Mouse (Mus musculus): ENCODE data around the gene Folr2. TPM values are rescaled to one million over a fixed set of nuclear protein-coding genes. Genes with fewer than 3 reads are reported as not detected.

Gene Folr2
- total and polyA plus RNA-seq, 2 experiments from 2014 or later: 2.3 to 2.6 TPM

- H3K27me3 ChIP-seq (ENCODE audit: insufficient read depth, low read length): no peaks in the 10 kb centered on the region
- 91% methylated on average over 16 of the region's 16 CpGs for WGBS
- no peak overlapping the region for H3K9ac ChIP-seq (replicated peaks; ENCODE audit: low read length, poor library complexity, severe bottlenecking)
- no peak for DNase-seq (ENCODE audit: low spot score)
- H3K27ac ChIP-seq (ENCODE audit: low read depth, low read length): no peak overlapping the region
- H3K4me2 ChIP-seq (ENCODE audit: low read depth, low read length, poor library complexity, severe bottlenecking): no peak overlapping the region
- no peaks in the 10 kb centered on the region for H3K9me3 ChIP-seq (ENCODE audit: low read length)
- no peak overlapping the region for H3K4me3 ChIP-seq (ENCODE audit: low read depth, low read length)
- ATAC-seq (ENCODE audit: low FRiP score): no peak
- H3K36me3 ChIP-seq (ENCODE audit: insufficient read depth, low read length): peaks cover 5% of the 10 kb centered on the region; the same call in 1 of the 2 replicates
- 0 out of 2 replicates have a peak, but pooled peaks cover 5% of the 10 kb centered on the region for H3K4me1 ChIP-seq (ENCODE audit: insufficient read depth, low read length)
- TF ChIP-seq CTCF (IDR thresholded peaks at IDR 0.05): no peak
Observed at GRCm38 (mm10) chr7:101900331-101901097, 43.5 kb upstream of the Folr2 start.

GRCm38 (mm10) chr7:101896104-101897066 lies 39.4 kb upstream of the Folr2 start:
- H3K9ac ChIP-seq (replicated peaks; ENCODE audit: low read length, poor library complexity, severe bottlenecking): peak overlapping the region; percentile 56
- no peak for TF ChIP-seq CTCF (IDR thresholded peaks at IDR 0.05)
- DNase-seq (ENCODE audit: low spot score) (peak; percentile 99), ATAC-seq (ENCODE audit: low FRiP score) (peak; percentile 96)
- peaks cover 5% of the 10 kb centered on the region; the same call in 1 of the 2 replicates for H3K36me3 ChIP-seq (ENCODE audit: insufficient read depth, low read length)
- H3K4me1 ChIP-seq (ENCODE audit: insufficient read depth, low read length): 0 out of 2 replicates have a peak, but pooled peaks cover 5% of the 10 kb centered on the region
- peak overlapping the region; percentile 86 for H3K27ac ChIP-seq (ENCODE audit: low read depth, low read length)
- WGBS: under 1% methylated on average over 57 of the region's 57 CpGs
- H3K4me2 ChIP-seq (ENCODE audit: low read depth, low read length, poor library complexity, severe bottlenecking): peak overlapping the region; percentile 54
- no peaks in the 10 kb centered on the region for H3K9me3 ChIP-seq (ENCODE audit: low read length)
- H3K4me3 ChIP-seq (ENCODE audit: low read depth, low read length): peak overlapping the region; percentile 51
- H3K27me3 ChIP-seq (ENCODE audit: insufficient read depth, low read length): no peaks in the 10 kb centered on the region

- no peaks in the 10 kb centered on the region for H3K9me3 ChIP-seq (ENCODE audit: low read length)
- H3K27ac ChIP-seq (ENCODE audit: low read depth, low read length): peak overlapping the region; percentile 86
- H3K4me3 ChIP-seq (ENCODE audit: low read depth, low read length): peak overlapping the region; percentile 51
- peak overlapping the region; percentile 41 for H3K4me2 ChIP-seq (ENCODE audit: low read depth, low read length, poor library complexity, severe bottlenecking)
- peaks cover 5% of the 10 kb centered on the region; the same call in 1 of the 2 replicates for H3K36me3 ChIP-seq (ENCODE audit: insufficient read depth, low read length)
- H3K9ac ChIP-seq (replicated peaks; ENCODE audit: low read length, poor library complexity, severe bottlenecking): peak overlapping the region; percentile 56; the same call in 1 of the 2 replicates
- H3K4me1 ChIP-seq (ENCODE audit: insufficient read depth, low read length): 0 out of 2 replicates have a peak, but pooled peaks cover 5% of the 10 kb centered on the region
- DNase-seq (ENCODE audit: low spot score) (peak; percentile 24), ATAC-seq (ENCODE audit: low FRiP score) (peak; percentile 15)
- peak; percentile 56 for TF ChIP-seq CTCF (IDR thresholded peaks at IDR 0.05)
- WGBS: 41% methylated on average over 9 of the region's 9 CpGs
- no peaks in the 10 kb centered on the region for H3K27me3 ChIP-seq (ENCODE audit: insufficient read depth, low read length)
Observed at GRCm38 (mm10) chr7:101895695-101896094, 38.7 kb upstream of the Folr2 start.

GRCm38 (mm10) chr7:101888460-101888859 lies 31.5 kb upstream of the Folr2 start:
- Histone ChIP-seq H3K9ac (replicated peaks; ENCODE audit: low read length, poor library complexity, severe bottlenecking) (no peak overlapping the region), H3K4me2 (ENCODE audit: low read depth, low read length, poor library complexity, severe bottlenecking) (no peak overlapping the region), H3K4me3 (ENCODE audit: low read depth, low read length) (no peak overlapping the region), H3K27ac (ENCODE audit: low read depth, low read length) (no peak overlapping the region), H3K36me3 (ENCODE audit: insufficient read depth, low read length) (no peaks in the 10 kb centered on the region), H3K4me1 (ENCODE audit: insufficient read depth, low read length) (no peaks in the 10 kb centered on the region), H3K9me3 (ENCODE audit: low read length) (no peaks in the 10 kb centered on the region), H3K27me3 (ENCODE audit: insufficient read depth, low read length) (no peaks in the 10 kb centered on the region)
- ATAC-seq (ENCODE audit: low FRiP score) (no peak), DNase-seq (ENCODE audit: low spot score) (no peak)
- WGBS: 86% methylated on average over 4 of the region's 4 CpGs
- no peak for TF ChIP-seq CTCF (IDR thresholded peaks at IDR 0.05)

- Histone ChIP-seq H3K4me3 (ENCODE audit: low read depth, low read length) (no peak overlapping the region), H3K27ac (ENCODE audit: low read depth, low read length) (no peak overlapping the region), H3K9me3 (ENCODE audit: low read length) (no peaks in the 10 kb centered on the region), H3K9ac (replicated peaks; ENCODE audit: low read length, poor library complexity, severe bottlenecking) (no peak overlapping the region), H3K4me1 (ENCODE audit: insufficient read depth, low read length) (no peaks in the 10 kb centered on the region), H3K4me2 (ENCODE audit: low read depth, low read length, poor library complexity, severe bottlenecking) (no peak overlapping the region), H3K27me3 (ENCODE audit: insufficient read depth, low read length) (no peaks in the 10 kb centered on the region), H3K36me3 (ENCODE audit: insufficient read depth, low read length) (no peaks in the 10 kb centered on the region)
- no peak for TF ChIP-seq CTCF (IDR thresholded peaks at IDR 0.05)
- 89% methylated on average over 6 of the region's 6 CpGs for WGBS
- ATAC-seq (ENCODE audit: low FRiP score) (no peak), DNase-seq (ENCODE audit: low spot score) (no peak)
Observed at GRCm38 (mm10) chr7:101886274-101886673, 29.3 kb upstream of the Folr2 start.
